Mouse (Mus musculus) forebrain, embryonic 15.5 days (tissue): ENCODE results near the gene Ctrl. TPM values are rescaled to one million over a fixed set of nuclear protein-coding genes. Genes with fewer than 3 reads are reported as not detected.

Experiments
- ATAC-seq: fragments of 200-750 bp; cut with Nextera tagmentation; replicated peaks from 2 replicates; pipeline ENCODE4 v1.8.0; 2017; ENCODE audit warnings: mild to moderate bottlenecking, moderate TSS enrichment, moderate library complexity
- H3K27ac ChIP-seq: fragments of 300-500 bp; sonication (generic); replicated peaks from 2 replicates; pipeline ENCODE4 v1.5.1; 2015; ENCODE audit warnings: mild to moderate bottlenecking, inconsistent platforms
- H3K27me3 ChIP-seq: fragments of 300-500 bp; sonication (generic); 2 replicates; pipeline ENCODE4 v1.6.1; 2015; ENCODE audit warnings: inconsistent platforms
- H3K36me3 ChIP-seq: fragments of 300-500 bp; sonication (generic); 2 replicates; pipeline ENCODE4 v1.6.1; 2015; ENCODE audit warnings: mild to moderate bottlenecking, inconsistent platforms
- H3K4me1 ChIP-seq: fragments of 300-500 bp; sonication (generic); 2 replicates; pipeline ENCODE4 v1.6.1; 2015; ENCODE audit warnings: inconsistent platforms
- H3K4me2 ChIP-seq: fragments of 300-500 bp; sonication (generic); replicated peaks from 2 replicates; pipeline ENCODE4 v1.6.1; 2015; ENCODE audit warnings: mild to moderate bottlenecking, inconsistent platforms
- H3K4me3 ChIP-seq: fragments of 300-500 bp; sonication (generic); 2 replicates; pipeline ENCODE4 v1.5.1; 2015; ENCODE audit warnings: mild to moderate bottlenecking, inconsistent platforms
- H3K9ac ChIP-seq: fragments of 300-500 bp; sonication (generic); replicated peaks from 2 replicates; pipeline ENCODE4 v1.6.1; 2015; ENCODE audit warnings: mild to moderate bottlenecking, inconsistent platforms
- H3K9me3 ChIP-seq: fragments of 300-500 bp; sonication (generic); 2 replicates; pipeline ENCODE4 v1.6.1; 2016; ENCODE audit warnings: inconsistent platforms
- WGBS: fragments of 180-500 bp; shearing (Covaris S2); methylation state at CpG from one replicate; pipeline ENCODE4 v1.1.7; 2015; ENCODE audit warnings: mixed read lengths; 5-methylcytosine and 5-hydroxymethylcytosine counted together
- microRNA-seq: library from miRNA; unstranded; fragments of <30 nt; microRNA quantifications from one replicate; pipeline ENCODE4, GENCODE M21; 2016
- polyA plus RNA-seq: library from polyadenylated mRNA; unstranded; fragments of >200 nt; fragmentation: Nextera tagmentation; extraction: Ambion mirVana; gene quantifications from 2 replicates; pipeline ENCODE4 v1.2.1, GENCODE M21; 2015

Ctrl gene
- polyA plus RNA-seq, 1 experiment from 2014 or later, result 2.0 TPM

- Histone ChIP-seq H3K27me3 (no peaks in the 10 kb centered on the region), H3K4me3 (no peak within 1 kb of the TSS), H3K27ac (no peak within 1 kb of the TSS), H3K9me3 (no peaks in the 10 kb centered on the region), H3K4me2 (no peak within 1 kb of the TSS), H3K9ac (0 out of 2 replicates have a peak within 1 kb of the TSS, but pooled peaks have one; percentile 11), H3K4me1 (peaks cover 5% of the 10 kb centered on the region; the same call in 1 of the 2 replicates), H3K36me3 (peaks cover 51% of the 10 kb centered on the region)
- 2% methylated on average over 11 of the region's 11 CpGs for WGBS
- ATAC-seq, result peak; percentile 80
Measured at GRCm38 (mm10) chr8:105893339-105893738, 40.3 kb downstream of the Ctrl start, which contains the start of gene Nrn1l. Gene Nrn1l (plus strand): TSS chr8:105893567.

GRCm38 (mm10) chr8:105892432-105892831, 41.2 kb downstream of the Ctrl start:
- H3K27ac ChIP-seq, result no peak overlapping the region
- H3K36me3 ChIP-seq, result peaks cover 60% of the 10 kb centered on the region
- no peak overlapping the region for H3K4me3 ChIP-seq
- H3K9ac ChIP-seq, result no peak overlapping the region
- H3K27me3 ChIP-seq, result no peaks in the 10 kb centered on the region
- no peaks in the 10 kb centered on the region for H3K9me3 ChIP-seq
- peak; percentile 47; the same call in 1 of the 2 replicates for ATAC-seq
- H3K4me2 ChIP-seq, result no peak overlapping the region
- H3K4me1 ChIP-seq, result peaks cover 5% of the 10 kb centered on the region; the same call in 1 of the 2 replicates
- 84% methylated on average over 6 of the region's 6 CpGs for WGBS

- Histone ChIP-seq H3K27me3 (no peaks in the 10 kb centered on the region), H3K27ac (no peak overlapping the region), H3K9me3 (no peaks in the 10 kb centered on the region), H3K4me1 (peaks cover 5% of the 10 kb centered on the region; the same call in 1 of the 2 replicates), H3K4me2 (no peak overlapping the region), H3K4me3 (no peak overlapping the region), H3K36me3 (peaks cover 76% of the 10 kb centered on the region), H3K9ac (no peak overlapping the region)
- no peak for ATAC-seq
- WGBS, result 87% methylated on average over 6 of the region's 6 CpGs
Measured at GRCm38 (mm10) chr8:105890870-105891269, 42.8 kb downstream of the Ctrl start.

GRCm38 (mm10) chr8:105889756-105890465, 43.8 kb downstream of the Ctrl start:
- Histone ChIP-seq H3K4me3 (no peak overlapping the region), H3K4me2 (no peak overlapping the region), H3K27me3 (no peaks in the 10 kb centered on the region), H3K4me1 (peaks cover 5% of the 10 kb centered on the region; the same call in 1 of the 2 replicates), H3K27ac (no peak overlapping the region), H3K36me3 (peaks cover 85% of the 10 kb centered on the region), H3K9ac (no peak overlapping the region), H3K9me3 (no peaks in the 10 kb centered on the region)
- WGBS, result 91% methylated on average over 12 of the region's 12 CpGs
- ATAC-seq, result no peak

Small RNA genes lying within 50 kb of the gene (microRNA-seq; reads per million reads assigned to microRNA genes)
- not detected for gene Mir7074

Other genes starting within 250 kb of the Ctrl start
- gene Carmil2, start 247.6 kb downstream of the Ctrl start, polyA plus RNA-seq, result 12.1 and 12.3 TPM in 2 replicates
- 105 and 107 TPM in 2 replicates for gene Acd, start 232.8 kb downstream of the Ctrl start, polyA plus RNA-seq
- gene Pard6a, start 232.7 kb downstream of the Ctrl start, polyA plus RNA-seq, result 47.1 and 52.0 TPM in 2 replicates
- 0.15 TPM in 1 of 2 replicates, not detected in the other for gene 4933405L10Rik, start 226.2 kb downstream of the Ctrl start, polyA plus RNA-seq
- 17.3 and 19.3 TPM in 2 replicates for gene Enkd1, start 225.7 kb downstream of the Ctrl start, polyA plus RNA-seq
- 84.5 and 88.0 TPM in 2 replicates for gene Gfod2, start 175.2 kb downstream of the Ctrl start, polyA plus RNA-seq
- gene Ranbp10, start 106.5 kb downstream of the Ctrl start, polyA plus RNA-seq, result 11.8 and 13.9 TPM in 2 replicates
- gene Tsnaxip1, start 106.1 kb downstream of the Ctrl start, polyA plus RNA-seq, result 0.61 and 0.84 TPM in 2 replicates
- 65.0 and 66.4 TPM in 2 replicates for gene Cenpt, start 80.6 kb downstream of the Ctrl start, polyA plus RNA-seq
- gene Thap11, start 78.7 kb downstream of the Ctrl start, polyA plus RNA-seq, result 70.5 and 73.6 TPM in 2 replicates
- gene Nutf2, start 73.3 kb downstream of the Ctrl start, polyA plus RNA-seq, result 189 and 218 TPM in 2 replicates
- gene Edc4, start 53.0 kb downstream of the Ctrl start, polyA plus RNA-seq, result 55.6 and 59.1 TPM in 2 replicates
- gene Nrn1l, start 40.3 kb downstream of the Ctrl start, polyA plus RNA-seq, result not detected in 2 replicates
- 11.3 and 12.0 TPM in 2 replicates for gene Pskh1, start 33.4 kb downstream of the Ctrl start, polyA plus RNA-seq
- gene Psmb10, start 4.6 kb upstream of the Ctrl start, polyA plus RNA-seq, result 36.3 and 39.7 TPM in 2 replicates
- 0.41 and 0.50 TPM in 2 replicates for gene Lcat, start 9.5 kb upstream of the Ctrl start, polyA plus RNA-seq
- 9.3 and 10.1 TPM in 2 replicates for gene Slc12a4, start 32.2 kb upstream of the Ctrl start, polyA plus RNA-seq
- gene Dpep3, start 45.6 kb upstream of the Ctrl start, polyA plus RNA-seq, result not detected in 2 replicates
- 24.1 and 26.3 TPM in 2 replicates for gene Dus2, start 57.5 kb upstream of the Ctrl start, polyA plus RNA-seq
- not detected in 2 replicates for gene Dpep2nb, start 72.1 kb upstream of the Ctrl start, polyA plus RNA-seq
- gene Ddx28, start 78.0 kb upstream of the Ctrl start, polyA plus RNA-seq, result 22.4 and 23.0 TPM in 2 replicates
- gene Nfatc3, start 125.0 kb upstream of the Ctrl start, polyA plus RNA-seq, result 4.1 and 4.8 TPM in 2 replicates
- 0.06 and 0.23 TPM in 2 replicates for gene Esrp2, start 203.1 kb upstream of the Ctrl start, polyA plus RNA-seq
- gene Pla2g15, start 216.5 kb upstream of the Ctrl start, polyA plus RNA-seq, result 16.6 and 20.1 TPM in 2 replicates
- 62.2 and 69.2 TPM in 2 replicates for gene Slc7a6, start 235.0 kb upstream of the Ctrl start, polyA plus RNA-seq